Mouse (Mus musculus) olfactory bulb, adult 2 months (tissue): ENCODE data around the gene Dnajc3. TPM values are rescaled to one million over a fixed set of nuclear protein-coding genes. Genes with fewer than 3 reads are reported as not detected.

Source experiments
- H3K27ac ChIP-seq: fragments of 200-500 bp; 2 replicates; pipeline ENCODE4 v1.5.1; 2012; ENCODE audit warnings: low read depth, low read length; ENCODE audit not compliant: insufficient read depth
- H3K4me1 ChIP-seq: fragments of 200-500 bp; 2 replicates; pipeline ENCODE4 v1.6.1; 2012; ENCODE audit warnings: low read length; ENCODE audit not compliant: control insufficient read depth, insufficient read depth
- H3K4me3 ChIP-seq: fragments of 200-500 bp; 2 replicates; pipeline ENCODE4 v1.5.1; 2012; ENCODE audit warnings: mild to moderate bottlenecking, low read depth, low read length, moderate library complexity; ENCODE audit not compliant: insufficient read depth
- CTCF ChIP-seq: fragments of 200-500 bp; IDR thresholded peaks from 2 replicates; pipeline ENCODE4 v1.5.1; 2012; ENCODE audit warnings: low read depth, mild to moderate bottlenecking, low read length, moderate library complexity; ENCODE audit not compliant: insufficient read depth
- POLR2A ChIP-seq: fragments of 200-500 bp; IDR thresholded peaks from 2 replicates; pipeline ENCODE4 v1.6.1; 2012; ENCODE audit warnings: mild to moderate bottlenecking, low read depth, low read length, moderate library complexity; ENCODE audit not compliant: insufficient read depth
- WGBS: fragments of 180-500 bp; shearing (Covaris S2); methylation state at CpG from one replicate; pipeline ENCODE4 v1.1.7; 2018; 5-methylcytosine and 5-hydroxymethylcytosine counted together
- polyA plus RNA-seq: library from polyadenylated mRNA; stranded (reverse); fragments of >200 nt; gene quantifications from 2 replicates; pipeline ENCODE4 v1.2.4, GENCODE M21; 2012; ENCODE audit warnings: low replicate concordance; ENCODE audit not compliant: missing spikeins, insufficient read depth, insufficient read length

Gene Dnajc3
- polyA plus RNA-seq, 1 experiment, result not detected

DNA sequence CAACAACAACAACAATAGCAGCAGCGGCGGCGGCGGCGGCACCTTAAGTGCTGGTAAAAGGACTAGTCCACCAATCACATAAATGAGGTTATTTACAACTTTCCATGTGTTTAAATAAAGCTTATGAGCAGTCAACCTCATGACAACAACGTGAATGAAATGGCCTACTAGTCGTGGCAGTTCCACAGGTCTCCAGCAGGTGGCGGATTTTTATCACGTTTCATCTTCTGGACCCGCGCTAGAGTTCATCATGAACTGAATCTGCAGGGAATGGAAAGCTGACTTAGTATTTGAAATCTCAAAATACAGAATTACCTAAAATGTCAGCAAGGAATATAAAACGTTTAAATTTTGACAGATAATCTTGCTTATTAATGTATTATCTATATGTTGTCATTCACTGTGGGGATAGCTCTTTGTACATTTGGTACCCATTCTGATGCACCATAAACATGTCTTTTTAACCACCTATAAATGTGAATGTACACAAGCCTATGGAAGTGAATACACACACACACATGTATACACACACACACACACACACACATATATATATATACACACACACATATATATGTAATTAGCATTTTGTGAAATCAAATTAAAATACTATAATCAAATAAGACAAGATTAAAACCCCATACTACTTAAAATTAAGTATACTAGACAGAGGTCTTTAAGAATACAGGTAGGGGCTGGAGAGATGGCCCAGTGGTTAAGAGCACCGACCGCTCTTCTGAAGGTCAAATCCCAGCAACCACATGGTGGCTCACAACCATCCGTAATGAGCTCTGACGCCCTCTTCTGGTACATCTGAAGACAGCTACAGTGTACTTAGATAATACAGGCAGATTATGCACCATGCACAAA is 49.1 kb downstream of the Dnajc3 start:
- WGBS, result 42% methylated on average over 16 of the region's 16 CpGs
- no peak overlapping the region for H3K4me3 ChIP-seq
- no peak for TF ChIP-seq POLR2A
- no peak for TF ChIP-seq CTCF
- no peak overlapping the region for H3K27ac ChIP-seq
- H3K4me1 ChIP-seq, result peaks cover 3% of the 10 kb centered on the region; the same call in 1 of the 2 replicates

DNA sequence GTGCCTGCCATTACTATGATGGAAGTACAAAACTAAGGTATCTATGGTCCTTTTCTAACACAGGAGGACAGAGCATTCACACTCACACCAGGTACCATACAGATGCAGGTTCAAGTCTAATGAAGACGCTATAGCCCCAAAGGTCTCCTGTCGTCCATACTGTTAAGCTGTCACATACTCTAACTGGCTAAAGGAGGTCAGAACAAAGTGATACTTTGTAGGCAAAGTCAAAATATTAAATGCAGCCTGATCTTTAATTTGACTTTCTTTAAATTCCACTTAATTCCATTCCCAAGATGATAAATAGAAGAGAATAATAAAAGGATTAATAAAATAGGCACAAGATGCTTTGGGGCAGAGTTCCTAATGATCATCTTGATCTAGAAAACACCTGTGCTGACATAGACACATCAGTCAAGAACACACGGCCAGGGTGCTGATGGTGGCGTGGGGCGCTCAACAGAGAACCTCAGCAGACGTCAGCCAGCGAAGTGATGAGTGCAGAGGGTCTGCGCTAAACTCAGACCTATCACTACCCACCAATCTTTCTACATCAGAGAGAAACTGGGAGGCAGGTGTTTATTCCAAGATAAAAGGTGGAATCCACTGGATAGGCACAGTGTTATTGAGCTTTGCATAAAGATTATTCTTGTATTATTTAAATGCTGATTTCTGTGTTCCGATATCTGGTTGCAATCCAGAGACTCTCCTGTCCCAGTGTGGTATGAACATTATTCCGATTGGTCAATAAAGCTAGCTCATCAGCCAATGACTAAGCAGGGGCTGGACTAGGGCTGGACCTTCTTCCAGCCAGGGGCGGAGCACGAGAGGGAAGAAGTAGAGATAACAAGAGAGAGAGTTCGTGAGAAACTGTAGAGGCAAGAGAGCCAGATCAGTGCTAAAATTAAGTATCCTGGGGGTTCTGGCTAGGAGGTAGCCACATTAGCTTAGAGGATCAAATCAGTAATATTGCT is 50.0 kb downstream of the Dnajc3 start:
- H3K27ac ChIP-seq, result no peak overlapping the region
- no peak overlapping the region for H3K4me3 ChIP-seq
- no peak for TF ChIP-seq POLR2A
- no peak for TF ChIP-seq CTCF
- no peaks in the 10 kb centered on the region for H3K4me1 ChIP-seq
- WGBS, result 77% methylated on average over 13 of the region's 13 CpGs

DNA sequence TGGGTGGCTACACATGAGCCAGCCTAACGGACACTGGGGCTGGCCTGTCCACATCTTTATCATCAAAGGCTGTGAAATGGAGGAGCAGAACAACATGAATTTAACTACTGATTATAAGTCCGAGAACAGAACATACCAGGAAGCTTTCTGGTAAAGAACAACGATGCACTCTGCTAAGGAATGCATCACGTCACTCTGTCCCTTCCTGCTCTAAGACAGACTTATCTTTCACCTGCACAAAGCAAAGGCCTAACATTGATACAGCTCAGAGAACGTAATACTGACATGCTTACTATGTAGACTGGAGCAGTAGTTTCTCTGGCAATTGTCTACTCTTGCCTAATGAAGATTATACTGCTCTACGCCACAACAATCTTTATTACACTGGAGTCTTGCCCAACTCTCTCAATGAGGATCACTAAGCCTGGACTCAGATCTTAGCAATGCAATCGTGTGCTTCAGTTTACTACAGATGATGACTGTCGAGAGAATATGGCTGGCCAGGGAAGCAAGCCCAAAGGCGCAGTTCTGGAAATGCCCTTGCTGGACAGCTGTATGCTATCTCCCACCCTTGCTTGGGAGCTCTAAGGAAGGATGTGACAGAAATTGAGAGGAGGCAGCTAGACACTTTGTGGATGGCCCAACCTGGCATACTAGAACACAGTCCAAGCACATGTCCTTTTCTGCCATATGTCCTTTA is 57.6 kb downstream of the Dnajc3 start:
- TF ChIP-seq POLR2A (no peak), CTCF (no peak)

GRCm38 (mm10) chr14:119003320-119003719 is 65.5 kb downstream of the Dnajc3 start:
- Histone ChIP-seq H3K4me1 (0 out of 2 replicates have a peak, but pooled peaks cover 2% of the 10 kb centered on the region), H3K27ac (no peak overlapping the region), H3K4me3 (no peak overlapping the region)
- TF ChIP-seq CTCF, result no peak

More for the DNA sequence above, 57.6 kb downstream of the Dnajc3 start:
- Histone ChIP-seq H3K27ac (no peak overlapping the region), H3K4me3 (no peak overlapping the region), H3K4me1 (no peaks in the 10 kb centered on the region)
- 88% methylated on average over 9 of the region's 9 CpGs for WGBS

- TF ChIP-seq CTCF (no peak), POLR2A (no peak)
- H3K4me1 ChIP-seq, result 0 out of 2 replicates have a peak, but pooled peaks cover 2% of the 10 kb centered on the region
- no peak overlapping the region for H3K4me3 ChIP-seq
- WGBS, result 11% methylated on average over 5 of the region's 5 CpGs
- peak overlapping the region; percentile 67; the same call in 1 of the 2 replicates for H3K27ac ChIP-seq
These were observed 68.1 kb downstream of the Dnajc3 start for GRCm38 (mm10) chr14:119005834-119006233.

GRCm38 (mm10) chr14:119006441-119007102 is 68.8 kb downstream of the Dnajc3 start:
- 1% methylated on average over 49 of the region's 49 CpGs for WGBS
- 0 out of 2 replicates have a peak, but pooled peaks cover 2% of the 10 kb centered on the region for H3K4me1 ChIP-seq
- H3K27ac ChIP-seq, result peak overlapping the region; percentile 68; the same call in 1 of the 2 replicates
- peak overlapping the region; percentile 46 for H3K4me3 ChIP-seq
- TF ChIP-seq CTCF, result no peak
- TF ChIP-seq POLR2A, result no peak

DNA sequence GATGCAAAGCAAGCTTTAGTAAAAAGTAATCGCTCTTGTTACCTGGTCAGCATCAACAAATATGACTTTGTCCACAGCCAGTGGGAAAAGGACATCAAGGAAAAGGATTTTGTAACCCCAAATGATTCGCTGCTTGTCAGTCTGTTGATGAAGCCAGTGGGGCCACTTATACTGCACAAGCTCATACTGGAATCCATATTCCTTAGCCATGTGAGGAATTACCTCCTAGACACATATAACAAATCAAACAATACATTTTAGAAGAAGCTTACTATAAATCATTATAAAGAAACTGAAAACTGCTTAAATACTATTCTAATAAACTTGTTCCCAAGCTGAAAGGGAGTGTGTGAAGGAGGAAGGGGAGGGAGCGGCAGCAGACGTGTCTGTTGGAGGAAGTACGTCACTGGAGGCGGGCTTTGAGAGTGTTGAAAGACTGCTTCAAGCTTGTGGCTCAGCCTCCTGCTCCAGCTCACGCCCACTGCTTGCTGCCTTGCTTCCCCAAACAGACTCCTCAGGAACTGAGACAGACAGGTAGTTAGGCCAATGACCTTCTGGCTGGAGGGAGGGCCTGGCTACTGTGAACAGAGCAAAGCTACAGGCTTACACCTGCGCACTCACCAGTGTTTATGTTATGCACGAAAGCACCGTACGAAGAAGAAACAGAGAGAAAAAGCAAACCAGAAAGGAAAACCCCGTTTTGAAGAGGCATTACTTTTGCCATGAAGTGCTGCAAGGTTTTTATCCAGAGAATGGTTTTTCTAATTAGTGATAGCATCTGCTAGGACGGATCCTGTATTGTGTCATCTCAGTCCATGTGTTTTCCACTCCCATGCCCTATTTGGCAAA is 69.6 kb downstream of the Dnajc3 start:
- Histone ChIP-seq H3K4me3 (peak overlapping the region; percentile 18), H3K4me1 (0 out of 2 replicates have a peak, but pooled peaks cover 2% of the 10 kb centered on the region), H3K27ac (peak overlapping the region; percentile 68; the same call in 1 of the 2 replicates)
- TF ChIP-seq POLR2A (0 out of 2 replicates have a peak, but pooled peaks have one; percentile 18), CTCF (no peak)
- 1% methylated on average over 13 of the region's 13 CpGs for WGBS
